ENCODE assay signal across 21 mouse cellular contexts in genomic region chr1:178485138-178485867, GRCm38 (mm10). TPM values are rescaled to one million over a fixed set of nuclear protein-coding genes. Genes with fewer than 3 reads are reported as not detected.
A peak's percentile ranks its signal among the peaks of the same experiment; 100 is the strongest.
DNase-seq lines count a peak whose midpoint lies in the region; ATAC-seq and TF ChIP-seq lines count a peak whose summit lies in the region.
"Had no signal": no experiment of that assay in that cellular context is flagged by ENCODE, and none has a peak within 500 bp of the region (broad histone marks: within the 10 kb centered on the region; RNA-seq: fewer than 3 reads in every experiment).

No protein-coding gene starts in this region.

- H3K4me1 ChIP-seq in heart, embryonic 15.5 days (replicated peaks) = peaks cover 18% of the 10 kb centered on the region
- H3K4me1 ChIP-seq in heart, embryonic 11.5 days (ENCODE audit: control insufficient read depth, insufficient read depth, low read length) = peaks cover 19% of the 10 kb centered on the region
- no peaks in the 10 kb centered on the region for H3K4me1 ChIP-seq in midbrain, postnatal 0 days (ENCODE audit: insufficient read depth, low read length)
- H3K4me1 ChIP-seq in midbrain, embryonic 14.5 days (ENCODE audit: control insufficient read depth, insufficient read depth, low read length) = no peaks in the 10 kb centered on the region

- no peaks in the 10 kb centered on the region for H3K36me3 ChIP-seq in heart, embryonic 15.5 days
- H3K36me3 ChIP-seq in heart, embryonic 11.5 days (ENCODE audit: control insufficient read depth, insufficient read depth, low read length) = no peaks in the 10 kb centered on the region
- H3K36me3 ChIP-seq in midbrain, postnatal 0 days (ENCODE audit: insufficient read depth, low read length) = no peaks in the 10 kb centered on the region
- H3K36me3 ChIP-seq in midbrain, embryonic 14.5 days (ENCODE audit: control insufficient read depth, insufficient read depth, low read length) = no peaks in the 10 kb centered on the region
- H3K36me3 ChIP-seq: embryonic facial prominence, embryonic 10.5 days; hindbrain, embryonic 10.5 days; limb, embryonic 12.5 days; midbrain, embryonic 12.5 days had no signal

- WGBS in heart, embryonic 15.5 days = 86% methylated on average over 5 of the region's 5 CpGs
- 71% methylated on average over 5 of the region's 5 CpGs for WGBS in heart, embryonic 11.5 days (ENCODE audit: insufficient replicate concordance)
- whole genome bisulfite sequencing in midbrain, postnatal 0 days = 88% methylated on average over 5 of the region's 5 CpGs
- 88% methylated on average over 5 of the region's 5 CpGs for WGBS in midbrain, embryonic 14.5 days

- no peaks in the 10 kb centered on the region for H3K27me3 ChIP-seq in heart, embryonic 15.5 days
- H3K27me3 ChIP-seq in heart, embryonic 11.5 days (ENCODE audit: control insufficient read depth, insufficient read depth, low read length) = no peaks in the 10 kb centered on the region
- no peaks in the 10 kb centered on the region for H3K27me3 ChIP-seq in midbrain, postnatal 0 days (ENCODE audit: insufficient read depth, low read length)
- H3K27me3 ChIP-seq in midbrain, embryonic 14.5 days (ENCODE audit: control insufficient read depth, insufficient read depth, low read length) = no peaks in the 10 kb centered on the region
- H3K27me3 ChIP-seq: limb, embryonic 12.5 days; midbrain, embryonic 12.5 days had no signal

- peak; percentile 40 for TF ChIP-seq CTCF in layer of hippocampus, adult 2 months (conservative IDR thresholded peaks at IDR 0.05)
- peak; percentile 42 for TF ChIP-seq CTCF in midbrain, postnatal 0 days (IDR thresholded peaks at IDR 0.05)

- peak; percentile 49 to 50 for DNase-seq in cerebellum, postnatal 10 days
- DNase-seq in cerebellum, adult 11-12 months = no peak
- DNase-seq in layer of hippocampus, adult 2 months (ENCODE audit: low spot score in 2 of 2) = no peak
- no peak for DNase-seq in layer of hippocampus, postnatal 14 days (ENCODE audit: low spot score in 2 of 2)
- no peak for DNase-seq in midbrain, postnatal 0 days (ENCODE audit: low spot score)
- DNase-seq in midbrain, embryonic 14.5 days = no peak
- DNase-seq: adrenal gland, postnatal 10 days; cerebellum, postnatal 36 days; gastrocnemius, adult 2 months; kidney, adult 9 months; lung, adult 2 months; thymus, adult 2 months had no signal

- H3K4me3 ChIP-seq in heart, embryonic 15.5 days = no peak overlapping the region
- H3K4me3 ChIP-seq in heart, embryonic 11.5 days (ENCODE audit: low read depth, low read length) = no peak overlapping the region
- H3K4me3 ChIP-seq in layer of hippocampus, adult 2 months = no peak overlapping the region
- H3K4me3 ChIP-seq in midbrain, postnatal 0 days (ENCODE audit: low read depth, low read length) = no peak overlapping the region
- no peak overlapping the region for H3K4me3 ChIP-seq in midbrain, embryonic 14.5 days (replicated peaks; ENCODE audit: low read depth, low read length)
- H3K4me3 ChIP-seq: embryonic facial prominence, embryonic 10.5 days; gastrocnemius, adult 2 months; hindbrain, embryonic 10.5 days; limb, embryonic 12.5 days; midbrain, embryonic 12.5 days; myocyte had no signal

- H3K9ac ChIP-seq in heart, embryonic 15.5 days = no peak overlapping the region
- no peak overlapping the region for H3K9ac ChIP-seq in heart, embryonic 11.5 days (ENCODE audit: low read depth, low read length)
- H3K9ac ChIP-seq in midbrain, postnatal 0 days (replicated peaks; ENCODE audit: low read length, poor library complexity, severe bottlenecking) = no peak overlapping the region
- H3K9ac ChIP-seq in midbrain, embryonic 14.5 days (replicated peaks; ENCODE audit: low read length) = no peak overlapping the region
- H3K9ac ChIP-seq: limb, embryonic 12.5 days; midbrain, embryonic 12.5 days had no signal

- no peak overlapping the region for H3K4me2 ChIP-seq in heart, embryonic 15.5 days
- no peak overlapping the region for H3K4me2 ChIP-seq in heart, embryonic 11.5 days
- H3K4me2 ChIP-seq in midbrain, postnatal 0 days (ENCODE audit: low read depth, low read length, poor library complexity, severe bottlenecking) = no peak overlapping the region
- no peak overlapping the region for H3K4me2 ChIP-seq in midbrain, embryonic 14.5 days (ENCODE audit: low read length)
- H3K4me2 ChIP-seq: limb, embryonic 12.5 days; midbrain, embryonic 12.5 days had no signal

- ATAC-seq in heart, embryonic 15.5 days (replicated peaks; ENCODE audit: insufficient number of reproducible peaks, insufficient read depth, low FRiP score, low read depth) = no peak
- no peak for ATAC-seq in heart, embryonic 11.5 days (replicated peaks; ENCODE audit: insufficient number of reproducible peaks, low FRiP score, low TSS enrichment)
- no peak for ATAC-seq in midbrain, postnatal 0 days (ENCODE audit: low FRiP score)
- ATAC-seq in midbrain, embryonic 14.5 days (ENCODE audit: low FRiP score, low TSS enrichment) = no peak
- ATAC-seq: activated CD4-positive, CD25-positive, alpha-beta regulatory T cell, adult 4 months had no signal

- H3K9me3 ChIP-seq in heart, embryonic 15.5 days (replicated peaks) = no peaks in the 10 kb centered on the region
- no peaks in the 10 kb centered on the region for H3K9me3 ChIP-seq in heart, embryonic 11.5 days (replicated peaks; ENCODE audit: control insufficient read depth, low read length)
- H3K9me3 ChIP-seq in midbrain, postnatal 0 days (ENCODE audit: low read length) = no peaks in the 10 kb centered on the region
- H3K9me3 ChIP-seq in midbrain, embryonic 14.5 days (ENCODE audit: control insufficient read depth, low read length) = no peaks in the 10 kb centered on the region
- H3K9me3 ChIP-seq: embryonic facial prominence, embryonic 10.5 days; hindbrain, embryonic 10.5 days; limb, embryonic 12.5 days; midbrain, embryonic 12.5 days had no signal

- H3K27ac ChIP-seq in heart, embryonic 15.5 days = peak overlapping the region; percentile 83; the same call in 1 of the 2 replicates
- no peak overlapping the region for H3K27ac ChIP-seq in heart, embryonic 11.5 days (ENCODE audit: low read depth, low read length)
- no peak overlapping the region for H3K27ac ChIP-seq in layer of hippocampus, adult 2 months
- no peak overlapping the region for H3K27ac ChIP-seq in midbrain, postnatal 0 days (ENCODE audit: low read depth, low read length)
- H3K27ac ChIP-seq in midbrain, embryonic 14.5 days (replicated peaks; ENCODE audit: low read depth, low read length) = no peak overlapping the region
- H3K27ac ChIP-seq: embryonic facial prominence, embryonic 10.5 days; gastrocnemius, adult 2 months; hindbrain, embryonic 10.5 days; limb, embryonic 12.5 days; macrophage; midbrain, embryonic 12.5 days had no signal

RNA-seq across cellular contexts. Expression of gene Kif26b, which starts 43.6 kb away (rescaled TPM):
- 7.3 and 8.5 TPM in 2 replicates for polyA plus RNA-seq in heart, embryonic 15.5 days (2015; fragmentation: Nextera tagmentation; extraction: Ambion mirVana)
- 16.4 and 18.9 TPM in 2 replicates for polyA plus RNA-seq in heart, embryonic 11.5 days (2014; fragmentation: Nextera tagmentation; extraction: Ambion mirVana)
- total RNA-seq in layer of hippocampus, adult 2 months (2021) = 10 to 100 TPM; 21.3 to 23.8 TPM
- 10 to 100 TPM; 25.9 to 27.3 TPM for total RNA-seq in layer of hippocampus, postnatal 14 days (2021)
- total RNA-seq in midbrain, postnatal 0 days (2014; rRNA removed) = 75.2 and 75.8 TPM in 2 replicates
- 6.0 and 6.4 TPM in 2 replicates for polyA plus RNA-seq in midbrain, postnatal 0 days (2015; fragmentation: Nextera tagmentation; extraction: Ambion mirVana)
- 10.8 and 12.8 TPM in 2 replicates for polyA plus RNA-seq in midbrain, embryonic 14.5 days (2014; fragmentation: Nextera tagmentation; extraction: Ambion mirVana)
- polyA plus RNA-seq: activated CD4-positive, CD25-positive, alpha-beta regulatory T cell, adult 4 months; macrophage had no signal

Comparison
In these comparisons a context has a peak if more than half of its experiments do, and no peak if none do; other contexts are left out.
1. DNase-seq: peak in cerebellum, postnatal 10 days (2 of 2); none in cerebellum, adult 11-12 months (single experiment), layer of hippocampus, adult 2 months (0 of 2), layer of hippocampus, postnatal 14 days (0 of 2), midbrain, postnatal 0 days (single experiment) and midbrain, embryonic 14.5 days (single experiment).